17 mouse cellular contexts compared by ENCODE assay signal in genomic region chr1:185448936-185449335, GRCm38 (mm10). TPM values are rescaled to one million over a fixed set of nuclear protein-coding genes. Genes with fewer than 3 reads are reported as not detected.
"Had no signal": no experiment of that assay in that cellular context is flagged by ENCODE, and none has a peak within 500 bp of the region (broad histone marks: within the 10 kb centered on the region; RNA-seq: fewer than 3 reads in every experiment).

No protein-coding gene starts in this region.

- H3K4me1 ChIP-seq: limb, embryonic 12.5 days; megakaryocyte, embryonic 14.5 days; midbrain, embryonic 15.5 days; neural tube, embryonic 13.5 days; stomach, embryonic 15.5 days had no signal

- DNase-seq: kidney, adult 9 months; kidney, postnatal 10 days; kidney, postnatal 4 days; lung, embryonic 14.5 days; lung, postnatal 10 days; lung, postnatal 4 days; retina, postnatal 1 day; right cerebral cortex, postnatal 4 days had no signal

- ATAC-seq: inflammation-experienced regulatory T-cells, adult 6 months; midbrain, embryonic 15.5 days had no signal

- H3K27me3 ChIP-seq: midbrain, embryonic 15.5 days had no signal

- H3K36me3 ChIP-seq: limb, embryonic 12.5 days; midbrain, embryonic 15.5 days; neural tube, embryonic 13.5 days; stomach, embryonic 15.5 days had no signal

- H3K27ac ChIP-seq: layer of hippocampus, adult 2 months; limb, embryonic 12.5 days; midbrain, embryonic 15.5 days; neural tube, embryonic 13.5 days; stomach, embryonic 15.5 days had no signal

- H3K4me3 ChIP-seq: layer of hippocampus, adult 2 months; limb, embryonic 12.5 days; megakaryocyte, embryonic 14.5 days; midbrain, embryonic 15.5 days; neural tube, embryonic 13.5 days; stomach, embryonic 15.5 days had no signal

- H3K4me2 ChIP-seq: limb, embryonic 12.5 days; lung, embryonic 14.5 days; midbrain, embryonic 11.5 days; midbrain, embryonic 15.5 days; neural tube, embryonic 13.5 days; stomach, embryonic 15.5 days had no signal

- H3K9ac ChIP-seq: limb, embryonic 12.5 days; lung, embryonic 14.5 days; midbrain, embryonic 15.5 days; neural tube, embryonic 13.5 days; stomach, embryonic 15.5 days had no signal

- H3K9me3 ChIP-seq: limb, embryonic 12.5 days; megakaryocyte, embryonic 14.5 days; midbrain, embryonic 15.5 days; neural tube, embryonic 13.5 days; stomach, embryonic 15.5 days had no signal

RNA-seq across cellular contexts. Expression of gene Slc30a10, which starts 5.7 kb away (rescaled TPM):
- total RNA-seq: monocyte, adult 5-6 weeks had no signal
- polyA plus RNA-seq: inflammation-experienced regulatory T-cells, adult 6 months had no signal
